Mouse (Mus musculus): ENCODE results near the gene Ube4a. TPM values are rescaled to one million over a fixed set of nuclear protein-coding genes. Genes with fewer than 3 reads are reported as not detected.
A peak's percentile ranks its signal among the peaks of the same experiment; 100 is the strongest.

Ube4a gene
- total RNA-seq, 2 experiments from 2014 or later: 28.9 to 39.4 TPM

DNA sequence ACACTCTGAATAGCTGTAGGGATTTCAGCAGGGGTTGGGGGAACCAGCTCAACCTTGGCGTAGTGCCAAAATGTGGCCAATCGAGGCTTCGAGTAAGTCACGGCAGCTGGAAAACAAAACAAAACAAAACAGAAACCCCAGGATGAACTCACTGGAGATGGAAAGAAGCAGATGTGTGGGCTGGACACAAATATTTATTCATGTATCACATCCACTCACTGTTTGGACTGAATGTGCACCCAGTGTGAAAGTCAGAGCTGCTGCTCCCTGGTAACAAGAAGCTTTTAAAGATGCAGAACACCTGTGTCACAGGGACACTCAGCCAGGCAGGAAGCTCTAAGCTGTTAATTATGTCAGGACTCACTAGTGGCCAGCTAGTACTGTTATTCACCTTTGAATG is 50.7 kb downstream of the Ube4a start:
- intact Hi-C loops (cut with DNase I): loop anchor here (5.0 kb wide), 2 partner anchors 32 to 72 kb away; partner anchors contain the start of gene Kmt2a

DNA sequence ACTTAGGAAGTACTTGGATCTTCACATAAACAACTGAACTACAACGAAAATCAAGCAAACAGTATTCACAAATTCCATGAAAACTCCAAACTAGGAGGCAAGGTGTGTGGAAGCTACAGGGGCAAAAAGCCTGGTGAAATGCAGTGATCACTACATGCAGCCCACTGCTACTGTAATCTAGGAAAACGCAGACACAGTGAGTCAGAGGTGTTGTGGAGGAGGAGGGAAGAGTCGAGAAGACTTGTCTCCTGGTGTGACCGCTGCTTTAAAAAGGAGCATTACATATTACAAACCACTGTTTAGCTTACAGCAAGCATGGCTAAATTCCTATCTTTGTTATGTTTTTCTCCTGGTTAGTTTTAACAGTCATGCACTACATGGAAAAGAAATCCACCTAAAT is 54.0 kb downstream of the Ube4a start:
- DNase-seq: no peak
- intact Hi-C loops (cut with DNase I): loop anchor here (5.0 kb wide), 1 partner anchor 69 kb away; no protein-coding TSS in a partner anchor

More for the DNA sequence above, 50.7 kb downstream of the Ube4a start:
- DNase-seq: no peak

DNA sequence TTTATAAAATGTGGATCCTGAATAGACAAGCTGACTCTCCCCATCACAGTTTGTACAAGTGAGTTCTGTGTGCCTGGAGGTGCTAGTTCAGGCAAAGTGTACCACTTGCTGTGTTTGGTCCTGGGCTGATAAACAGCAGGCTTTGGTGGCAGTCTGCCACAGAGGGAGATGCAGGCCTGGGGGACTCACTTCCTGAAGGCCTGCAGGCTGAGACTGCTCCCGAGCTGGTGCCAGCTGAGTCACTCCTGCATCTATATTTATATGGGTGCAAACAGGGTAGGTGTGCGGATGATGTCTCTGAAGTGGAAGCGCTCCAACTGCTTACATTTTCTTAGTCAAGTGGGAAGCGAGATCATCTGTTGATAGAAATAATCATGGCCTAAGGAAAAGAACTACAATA is 59.8 kb downstream of the Ube4a start:
- DNase-seq: peak in 1 of 2 experiments; percentile 31
- intact Hi-C loops (cut with DNase I): no loop called here

DNA sequence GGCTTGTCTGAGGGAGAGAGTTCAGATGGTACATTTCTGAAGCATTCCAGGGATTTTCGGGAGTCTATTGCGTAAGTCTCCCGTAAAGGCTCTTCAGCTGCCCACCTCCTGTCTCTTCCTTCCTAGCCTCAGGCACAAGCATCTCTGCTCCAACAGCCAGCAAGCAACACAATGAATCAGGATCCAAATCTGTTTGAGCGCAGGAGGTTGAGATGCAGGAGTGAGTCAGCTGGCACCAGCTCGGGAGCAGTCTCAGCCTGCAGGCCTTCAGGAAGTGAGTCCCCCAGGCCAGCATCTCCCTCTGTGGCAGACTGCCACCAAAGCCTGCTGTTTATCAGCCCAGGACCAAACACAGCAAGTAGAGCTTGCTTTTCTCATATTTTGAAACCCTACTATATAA is 60.4 kb downstream of the Ube4a start:
- intact Hi-C loops (cut with DNase I): no loop called here
- peak; percentile 41 to 65 for DNase-seq

DNA sequence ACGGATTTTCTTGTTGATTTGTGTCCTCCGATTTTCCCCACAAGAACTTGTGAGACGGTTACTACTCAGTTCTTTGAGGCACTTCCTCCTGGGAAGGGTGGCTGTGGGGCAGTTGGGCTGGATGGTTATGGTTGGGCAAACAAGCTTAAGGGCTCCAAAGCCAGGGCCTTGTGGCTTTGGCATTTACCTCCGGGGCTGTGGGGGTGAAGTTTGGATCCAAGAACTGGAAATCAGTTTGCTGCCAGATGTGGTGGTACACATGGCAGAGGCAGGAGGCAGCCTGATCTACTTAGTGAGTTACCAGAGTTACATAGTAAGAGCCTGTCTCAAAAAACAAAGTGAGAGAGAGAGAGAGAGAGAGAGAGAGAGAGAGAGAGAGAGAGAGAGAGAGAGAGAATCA is 61.5 kb downstream of the Ube4a start:
- intact Hi-C loops (cut with DNase I): no loop called here
- DNase-seq: no peak

DNA sequence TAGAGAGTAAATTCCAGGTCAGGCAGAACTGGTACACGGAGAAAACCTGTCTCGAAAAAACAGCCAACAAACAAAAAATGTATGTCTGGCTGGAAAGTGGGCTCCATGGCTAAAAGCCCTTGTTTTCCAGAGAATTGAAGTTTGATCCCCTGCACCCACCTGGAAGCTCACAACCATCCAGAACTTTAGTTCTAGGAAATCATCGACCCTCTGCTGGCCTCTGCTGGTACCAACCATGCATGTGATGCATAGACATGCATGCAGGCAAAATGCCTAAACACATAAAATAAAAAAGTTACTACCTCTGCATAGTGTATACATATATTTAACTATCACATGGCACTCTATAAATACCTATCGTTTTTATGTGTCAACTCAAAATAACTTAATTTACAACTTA is 65.0 kb downstream of the Ube4a start:
- intact Hi-C loops (cut with DNase I): no loop called here
- DNase-seq: no peak

DNA sequence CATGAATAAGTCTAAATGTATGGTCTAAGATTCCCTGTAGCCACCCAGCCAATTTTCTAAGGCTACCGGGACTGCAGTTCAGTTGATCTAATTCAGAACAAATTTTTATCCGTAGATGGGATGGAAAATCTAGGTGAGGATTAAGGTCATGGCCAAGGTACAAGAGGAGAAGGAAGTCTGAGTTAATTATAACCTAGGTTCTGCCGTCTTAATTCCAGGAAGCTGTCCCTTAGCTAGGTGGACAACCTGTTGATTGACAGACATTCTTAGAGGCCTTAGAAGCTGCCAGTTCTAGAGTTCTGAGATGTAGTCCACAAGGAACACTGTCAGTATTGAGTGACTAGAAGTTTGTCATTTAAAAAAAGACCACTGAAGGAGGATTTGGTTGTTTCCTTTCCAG is 65.7 kb downstream of the Ube4a start:
- intact Hi-C loops (cut with DNase I): no loop called here

DNA sequence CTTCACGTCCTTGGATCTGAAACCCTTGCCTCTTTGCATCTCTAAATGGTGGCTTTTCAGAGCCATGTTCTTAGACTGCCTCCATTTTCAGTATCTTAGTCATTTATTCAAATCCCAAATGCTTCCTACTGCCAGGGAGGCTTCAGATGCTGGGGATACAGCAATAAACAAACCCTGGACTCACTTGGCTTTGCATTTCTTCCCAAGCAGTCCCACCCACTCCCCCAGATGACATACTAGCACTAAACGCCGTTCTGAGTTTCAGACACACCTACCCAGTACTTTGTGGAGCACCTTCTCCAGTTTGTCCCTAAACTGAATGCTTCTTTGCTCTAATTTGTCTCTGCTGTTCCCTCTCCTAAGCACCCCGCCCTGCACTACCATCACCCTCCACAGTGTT is 68.4 kb downstream of the Ube4a start:
- DNase-seq: no peak
- intact Hi-C loops (cut with DNase I): no loop called here

More for the DNA sequence above, 65.7 kb downstream of the Ube4a start:
- no peak for DNase-seq

DNA sequence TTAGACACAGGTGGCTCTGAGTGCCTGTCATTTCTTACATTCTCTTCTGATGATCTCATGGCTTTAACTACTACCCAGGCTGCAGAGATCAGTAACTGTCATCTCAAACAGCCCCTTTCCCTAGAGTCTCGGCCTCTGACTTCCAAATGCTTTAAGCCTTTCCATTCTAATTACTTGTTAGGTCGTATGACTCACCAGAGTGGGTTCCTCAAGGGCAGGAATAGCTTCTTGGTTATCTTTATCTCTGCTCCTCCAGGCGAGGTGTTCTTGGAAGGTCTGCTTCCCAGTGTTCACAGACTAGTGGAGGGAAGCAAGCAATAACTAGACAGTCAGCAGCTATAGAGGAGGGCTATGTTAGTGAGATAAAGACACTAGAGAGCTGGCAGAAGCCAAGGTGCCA is 72.7 kb downstream of the Ube4a start:
- DNase-seq: no peak
- intact Hi-C loops (cut with DNase I): no loop called here

DNA sequence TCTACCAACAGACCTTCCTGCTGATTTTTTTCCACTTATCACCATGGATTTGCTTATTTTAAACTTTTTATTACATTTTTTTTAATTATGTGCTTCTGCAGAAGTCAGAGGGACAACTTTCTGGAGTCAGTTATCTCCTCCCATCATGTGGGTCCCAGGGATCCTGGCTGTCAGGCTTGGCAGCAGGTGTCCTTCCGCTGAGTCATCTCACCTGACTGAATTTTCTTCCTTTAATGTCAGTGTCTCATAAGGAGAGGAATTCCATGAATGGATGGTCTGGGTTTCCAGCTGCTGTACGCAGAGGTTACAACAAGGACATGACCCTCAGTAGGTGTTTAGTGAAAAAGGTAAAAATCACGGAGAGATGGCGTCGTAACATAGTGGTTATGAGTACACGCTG is 74.2 kb downstream of the Ube4a start:
- intact Hi-C loops (cut with DNase I): no loop called here
- no peak for DNase-seq

DNA sequence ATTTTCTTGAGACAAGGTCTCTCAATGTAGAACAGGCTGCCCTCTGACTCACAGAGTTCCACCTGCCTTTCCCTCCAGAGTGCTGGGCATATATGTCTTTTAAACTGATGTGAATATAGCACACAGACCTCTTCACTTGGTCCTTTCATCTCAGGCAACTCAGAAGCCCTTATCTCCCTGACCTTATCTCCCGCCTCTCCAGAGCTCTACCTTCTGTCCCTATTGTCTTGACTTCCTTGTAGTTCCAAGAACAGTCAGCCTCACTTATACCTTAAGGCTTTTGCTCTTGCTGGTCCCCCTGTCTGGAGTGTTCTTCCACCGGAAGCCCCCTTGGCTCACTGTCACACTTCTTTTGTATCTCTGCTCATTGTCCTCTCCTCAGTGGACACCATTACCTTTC is 75.3 kb downstream of the Ube4a start:
- intact Hi-C loops (cut with DNase I): no loop called here
- no peak for DNase-seq

DNA sequence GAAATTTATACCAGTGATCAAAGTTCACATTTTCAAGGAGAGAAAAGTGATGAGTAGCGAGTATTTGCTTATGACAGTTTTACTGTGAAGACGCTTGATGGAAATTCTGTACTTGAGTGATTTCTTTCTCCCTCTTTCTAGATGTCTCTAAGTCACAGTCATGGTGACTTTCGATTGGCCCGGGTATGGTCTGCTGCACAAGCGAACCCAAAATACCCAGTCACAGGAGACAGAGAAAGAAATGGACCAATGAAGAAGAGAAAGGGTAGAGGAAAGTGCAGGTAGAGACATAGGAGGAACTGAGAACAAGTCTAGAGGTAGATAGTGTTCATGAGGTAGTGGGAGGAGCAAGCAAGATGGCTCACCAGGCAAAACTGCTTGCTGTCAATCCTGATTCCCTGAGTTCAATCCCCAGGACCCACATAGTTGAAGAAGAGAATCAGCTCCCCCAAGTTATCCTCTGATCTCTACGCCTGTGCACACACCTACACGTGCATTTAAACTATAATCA is 77.2 kb downstream of the Ube4a start:
- no peak for DNase-seq
- intact Hi-C loops (cut with DNase I): no loop called here

DNA sequence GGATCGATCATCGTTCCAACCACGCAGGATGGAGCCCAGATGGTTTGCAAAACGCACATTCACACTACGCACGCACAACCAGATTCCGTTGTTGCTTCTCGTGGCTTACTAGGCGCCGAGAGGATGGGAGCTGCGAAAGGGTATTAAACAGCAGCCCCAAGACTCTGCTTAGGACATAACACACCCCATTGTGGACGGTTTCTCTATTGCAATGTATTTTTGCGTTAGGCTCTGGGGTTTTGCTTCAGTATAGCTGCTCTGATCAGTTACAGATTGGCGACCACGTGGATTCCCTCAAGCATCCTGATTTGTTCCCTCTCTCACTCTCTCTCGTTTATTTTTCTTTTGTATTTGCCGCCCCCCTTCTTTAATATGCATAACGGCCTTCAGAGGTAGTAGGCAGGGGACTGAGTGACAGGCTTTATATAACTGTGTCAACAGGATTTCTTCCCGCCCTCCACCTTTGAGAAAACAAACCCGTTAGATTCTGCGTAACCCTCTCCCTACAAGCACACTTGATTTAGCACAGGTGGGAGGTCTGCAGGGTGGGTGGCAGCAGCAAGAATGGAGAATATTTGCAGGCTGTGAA is 82.3 kb downstream of the Ube4a start:
- intact Hi-C loops (cut with DNase I): loop anchor here (5.0 kb wide), 2 partner anchors 34 to 41 kb away; no protein-coding TSS in a partner anchor
- no peak for DNase-seq

DNA sequence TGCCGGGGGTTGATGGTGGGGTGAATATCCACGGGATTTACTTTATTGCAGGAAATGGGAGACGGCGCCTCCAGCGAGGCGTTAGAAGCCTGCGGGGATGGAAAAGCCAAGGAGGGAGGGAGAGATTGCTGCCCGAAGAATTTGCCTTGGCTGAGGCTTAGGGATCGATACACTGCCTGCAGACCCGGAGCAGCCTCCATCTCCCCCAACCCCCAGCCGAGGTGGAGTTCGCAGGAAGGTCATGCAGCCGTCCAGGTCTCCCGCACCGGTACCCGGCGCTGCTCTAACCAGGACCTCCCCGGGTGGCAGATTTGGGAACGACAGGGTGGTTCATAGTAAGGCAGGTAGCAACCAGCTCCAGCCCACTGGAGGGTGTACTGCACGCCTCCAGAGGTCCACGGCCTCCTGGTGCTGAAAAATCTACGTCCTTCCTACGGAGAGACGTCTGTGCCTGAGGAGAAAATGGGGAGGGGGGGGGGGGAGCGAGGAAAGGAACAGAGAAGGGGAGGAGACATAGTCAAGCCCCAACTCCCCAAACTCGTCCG is 82.9 kb downstream of the Ube4a start:
- DNase-seq: peak; percentile 16 to 23
- intact Hi-C loops (cut with DNase I): loop anchor here (5.0 kb wide), 2 partner anchors 35 to 40 kb away; no protein-coding TSS in a partner anchor

DNA sequence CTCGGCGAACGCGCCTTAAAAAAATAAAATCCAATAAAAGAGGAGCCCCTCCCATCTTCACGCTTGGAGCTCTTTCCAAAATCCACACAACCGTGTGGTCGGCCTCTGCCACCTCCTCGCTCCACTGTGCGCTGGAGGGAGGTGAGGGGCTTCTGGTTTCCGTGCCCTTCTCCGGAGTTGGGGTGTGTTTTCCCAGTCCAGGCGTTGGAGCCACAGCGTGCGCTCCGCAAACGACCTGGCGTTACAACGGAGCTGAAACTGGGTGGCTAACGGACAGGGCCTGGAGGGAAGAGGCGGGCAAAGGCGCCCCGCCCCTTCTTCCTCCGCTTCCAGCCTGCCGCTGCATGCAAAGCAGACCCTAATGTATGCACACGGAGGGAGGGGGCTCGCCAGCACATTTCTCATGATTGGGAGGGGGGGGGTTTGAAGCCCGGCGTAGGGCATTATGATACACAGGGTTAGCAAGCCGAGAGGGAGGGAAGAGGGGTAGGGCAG is 83.4 kb downstream of the Ube4a start:
- peak; percentile 52 to 60 for DNase-seq

DNA sequence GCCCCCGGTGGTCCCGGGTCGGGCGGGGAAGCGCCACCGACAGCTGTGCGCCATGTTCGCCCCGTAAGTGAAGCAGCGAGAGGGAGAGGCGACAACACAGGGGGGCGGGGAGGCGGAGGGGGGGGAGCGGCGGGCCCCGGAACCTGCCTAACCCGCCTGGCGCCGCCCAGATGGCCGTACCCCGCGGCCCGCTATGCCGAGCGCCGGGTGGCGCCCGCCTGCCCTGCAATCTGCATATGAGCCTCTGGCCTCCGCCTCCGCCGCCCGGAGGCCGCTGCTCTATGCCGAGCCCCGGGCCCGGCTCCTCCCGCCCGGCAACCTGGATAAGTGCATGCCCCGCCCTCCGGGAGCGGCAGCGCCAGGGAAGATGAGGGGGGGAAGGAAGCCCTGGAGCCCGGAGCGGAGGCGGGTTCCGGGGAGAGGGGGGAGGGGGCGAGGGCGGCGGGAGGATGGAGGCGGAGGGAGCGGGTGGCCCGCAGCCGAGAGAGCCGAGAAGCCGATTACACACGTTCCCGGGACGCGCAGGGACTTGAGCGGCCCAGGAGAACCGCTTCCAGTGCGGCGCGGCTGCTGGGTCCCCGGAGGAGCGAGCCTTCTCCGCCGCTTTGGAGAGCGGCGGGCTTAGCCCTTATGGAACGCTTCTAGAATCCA is 84.1 kb downstream of the Ube4a start, which contains the start of gene Kmt2a:
TSS of gene Kmt2a (minus strand) at position 76 of the 651 bp plus-strand sequence.
- peak; percentile 99 for DNase-seq
- intact Hi-C loops (cut with DNase I): loop anchor here (5.0 kb wide), 2 partner anchors 36 to 39 kb away; no protein-coding TSS in a partner anchor

More for the DNA sequence above, 83.4 kb downstream of the Ube4a start:
- intact Hi-C loops (cut with DNase I): loop anchor here (5.0 kb wide), 2 partner anchors 35 to 40 kb away; no protein-coding TSS in a partner anchor

DNA sequence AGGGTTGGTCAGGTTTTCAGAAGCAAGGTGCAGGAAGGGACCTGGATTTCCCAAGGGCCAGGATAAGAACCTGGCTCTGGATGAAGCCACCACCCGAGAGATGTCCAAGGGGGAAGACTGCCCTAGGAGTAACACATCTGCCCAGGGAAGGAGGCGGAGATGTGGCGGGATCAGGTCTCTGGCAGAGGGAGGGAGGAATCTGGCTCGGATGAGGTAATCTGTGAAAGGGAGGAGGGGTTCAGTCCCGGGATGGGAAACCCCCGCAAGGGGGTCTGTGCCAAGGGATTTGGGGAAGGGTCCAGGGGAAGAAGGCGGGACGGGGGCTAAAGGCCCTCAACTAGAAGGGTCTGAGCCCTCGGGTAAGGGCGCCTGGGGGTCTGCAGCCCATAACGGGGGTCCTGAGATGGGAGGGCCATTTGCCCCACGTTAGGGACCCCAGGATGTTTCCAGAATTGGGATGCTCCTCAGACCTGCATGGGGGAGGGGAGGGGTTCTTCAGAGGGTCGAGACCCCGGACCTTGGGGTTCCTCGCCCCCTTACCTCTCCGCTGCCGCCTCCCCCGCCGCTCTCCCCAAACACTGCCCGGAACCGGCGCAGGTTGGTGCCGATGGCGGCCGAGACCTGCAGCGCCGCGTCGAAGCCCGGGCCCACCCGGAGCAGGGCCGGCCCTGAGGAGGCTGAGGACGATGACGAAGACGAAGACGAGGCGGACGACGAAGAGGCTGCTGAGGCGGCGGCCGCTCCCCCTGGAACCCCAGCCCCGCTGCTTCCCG is 84.9 kb downstream of the Ube4a start:
- no peak for DNase-seq
- intact Hi-C loops (cut with DNase I): loop anchor here (5.0 kb wide), 2 partner anchors 37 to 38 kb away; no protein-coding TSS in a partner anchor

DNA sequence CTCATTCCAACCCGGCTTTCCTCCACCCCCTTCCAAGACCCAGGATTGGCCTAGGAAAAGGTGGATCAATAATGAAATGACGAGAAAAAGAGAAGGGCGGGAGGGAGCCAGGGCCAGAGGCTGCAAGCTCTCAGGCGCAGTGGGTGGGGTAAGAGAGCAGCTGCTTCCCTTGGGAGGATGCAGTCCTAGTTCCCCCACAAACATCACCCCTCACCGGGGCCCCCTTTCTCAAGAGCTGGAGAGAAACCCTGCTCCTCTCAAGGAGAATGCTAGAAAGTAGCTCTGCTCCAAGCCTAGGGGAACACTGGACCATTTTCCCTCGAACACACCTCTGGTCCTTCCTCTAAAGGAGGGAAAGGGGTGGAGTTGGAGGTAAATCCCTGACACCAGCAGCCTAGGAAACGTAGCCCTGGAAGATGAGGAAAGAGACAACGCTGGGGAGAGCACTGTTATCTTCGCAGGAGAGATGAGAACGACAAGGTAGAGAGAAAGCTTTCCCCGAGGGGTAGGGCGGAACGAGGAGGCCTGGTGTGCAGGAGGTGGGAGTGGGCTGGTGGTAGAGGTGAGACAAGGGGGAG is 85.6 kb downstream of the Ube4a start:
- no peak for DNase-seq

DNA sequence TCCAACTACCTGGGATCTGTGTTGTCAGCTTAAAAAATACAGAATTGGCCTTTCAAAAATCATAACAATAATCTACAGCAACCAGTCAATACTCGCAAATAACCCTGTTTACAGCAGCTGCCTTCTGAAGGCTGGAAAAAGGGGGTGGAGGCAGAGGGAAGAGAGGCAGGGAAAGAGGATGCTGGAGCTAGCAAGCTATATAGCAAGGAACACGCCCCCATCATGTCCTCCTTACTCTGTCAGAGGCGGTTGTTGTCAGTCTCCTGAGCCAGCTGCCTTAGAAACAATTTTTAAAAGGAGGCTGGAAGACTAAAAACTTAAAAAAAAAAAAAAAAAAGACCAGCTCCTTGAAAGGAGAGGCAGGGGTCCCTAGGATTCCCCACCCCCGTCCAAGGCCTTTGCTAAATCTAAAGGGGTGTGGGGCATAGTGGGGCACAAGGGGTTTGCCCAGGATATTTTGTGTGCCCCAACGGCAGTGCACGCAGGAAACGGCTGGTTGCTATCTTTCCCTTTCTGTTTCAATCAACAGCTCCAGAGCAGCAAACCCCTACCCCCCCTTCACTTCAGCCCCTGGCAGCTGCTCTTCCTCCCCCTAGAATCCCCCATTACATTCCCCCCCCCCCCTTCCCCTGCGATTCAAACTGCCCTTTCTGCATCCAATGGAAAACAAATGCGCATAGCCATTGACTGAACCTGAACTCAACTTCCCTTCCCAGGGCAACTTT is 86.5 kb downstream of the Ube4a start:
- DNase-seq: no peak
- intact Hi-C loops (cut with DNase I): no loop called here

More for the DNA sequence above, 85.6 kb downstream of the Ube4a start:
- intact Hi-C loops (cut with DNase I): loop anchor here (5.0 kb wide), 2 partner anchors 37 to 38 kb away; no protein-coding TSS in a partner anchor

All from gastrocnemius, postnatal 36 days (tissue).